12 mouse cellular contexts compared by ENCODE assay signal in genomic region chr14:104029668-104030530, GRCm38 (mm10).
DNase-seq lines count a peak whose midpoint lies in the region; ATAC-seq and TF ChIP-seq lines count a peak whose summit lies in the region.
"Had no signal": no experiment of that assay in that cellular context is flagged by ENCODE, and none has a peak within 500 bp of the region (broad histone marks: within the 10 kb centered on the region; RNA-seq: fewer than 3 reads in every experiment).

No protein-coding gene starts in this region.

- 50% methylated on average over 20 of the region's 20 CpGs for WGBS in liver, postnatal 0 days (ENCODE audit: insufficient replicate concordance)
- WGBS in forebrain, embryonic 15.5 days = 8% methylated on average over 20 of the region's 20 CpGs
- 14% methylated on average over 20 of the region's 20 CpGs for WGBS in midbrain, embryonic 10.5 days
- 23% methylated on average over 20 of the region's 20 CpGs for WGBS in neural tube, embryonic 15.5 days

- no peaks in the 10 kb centered on the region for H3K27me3 ChIP-seq in liver, postnatal 0 days (ENCODE audit: insufficient read depth, low read length)
- H3K27me3 ChIP-seq in forebrain, embryonic 15.5 days = peaks cover 12% of the 10 kb centered on the region
- peaks cover 30% of the 10 kb centered on the region for H3K27me3 ChIP-seq in midbrain, embryonic 10.5 days (ENCODE audit: low read depth, poor library complexity, severe bottlenecking)
- peaks cover 4% of the 10 kb centered on the region; the same call in 1 of the 2 replicates for H3K27me3 ChIP-seq in neural tube, embryonic 15.5 days (replicated peaks)
- H3K27me3 ChIP-seq: liver, embryonic 13.5 days had no signal

- DNase-seq in liver = peak; percentile 9
- DNase-seq in liver, postnatal 0 days = no peak
- DNase-seq in midbrain, embryonic 10.5 days (ENCODE audit: low spot score) = peak; percentile 25
- no peak for DNase-seq in cerebellum, adult 18-20 months
- DNase-seq in spleen, postnatal 4 days (ENCODE audit: low spot score in 2 of 2) = no peak
- DNase-seq: cerebellum, adult 9-10 months; liver, embryonic 13.5 days; lung, postnatal 14 days; thymus, postnatal 25 days had no signal

- TF ChIP-seq EP300 in liver, postnatal 0 days (IDR thresholded peaks at IDR 0.05; ENCODE audit: low read depth) = no peak

- H3K4me2 ChIP-seq in liver, postnatal 0 days (ENCODE audit: low read depth, low read length) = no peak overlapping the region
- peak overlapping the region; percentile 13; the same call in 1 of the 2 replicates for H3K4me2 ChIP-seq in forebrain, embryonic 15.5 days (replicated peaks)
- H3K4me2 ChIP-seq in neural tube, embryonic 15.5 days = 0 out of 2 replicates have a peak overlapping the region, but pooled peaks have one; percentile 9
- H3K4me2 ChIP-seq: liver, embryonic 13.5 days had no signal

- no peaks in the 10 kb centered on the region for H3K9me3 ChIP-seq in liver, postnatal 0 days (ENCODE audit: low read length)
- no peaks in the 10 kb centered on the region for H3K9me3 ChIP-seq in forebrain, embryonic 15.5 days
- no peaks in the 10 kb centered on the region for H3K9me3 ChIP-seq in midbrain, embryonic 10.5 days (replicated peaks)
- H3K9me3 ChIP-seq in neural tube, embryonic 15.5 days (replicated peaks) = no peaks in the 10 kb centered on the region
- H3K9me3 ChIP-seq: liver, embryonic 13.5 days had no signal

- H3K27ac ChIP-seq in liver, postnatal 0 days (ENCODE audit: low read depth) = no peak overlapping the region
- H3K27ac ChIP-seq in forebrain, embryonic 15.5 days (replicated peaks) = no peak overlapping the region
- no peak overlapping the region; the same call in 1 of the 2 replicates for H3K27ac ChIP-seq in midbrain, embryonic 10.5 days (replicated peaks)
- no peak overlapping the region for H3K27ac ChIP-seq in neural tube, embryonic 15.5 days (replicated peaks)
- H3K27ac ChIP-seq: liver, embryonic 13.5 days had no signal

- H3K4me1 ChIP-seq in liver, postnatal 0 days (ENCODE audit: insufficient read depth) = no peaks in the 10 kb centered on the region
- peaks cover 21% of the 10 kb centered on the region for H3K4me1 ChIP-seq in forebrain, embryonic 15.5 days
- peaks cover 42% of the 10 kb centered on the region for H3K4me1 ChIP-seq in midbrain, embryonic 10.5 days
- H3K4me1 ChIP-seq in neural tube, embryonic 15.5 days = peaks cover 16% of the 10 kb centered on the region
- H3K4me1 ChIP-seq: liver, embryonic 13.5 days had no signal

- H3K9ac ChIP-seq in liver, postnatal 0 days (replicated peaks) = no peak overlapping the region
- 0 out of 2 replicates have a peak overlapping the region, but pooled peaks have one; percentile 10 for H3K9ac ChIP-seq in forebrain, embryonic 15.5 days (replicated peaks)
- no peak overlapping the region for H3K9ac ChIP-seq in neural tube, embryonic 15.5 days (replicated peaks)
- H3K9ac ChIP-seq: liver, embryonic 13.5 days had no signal

- no peak overlapping the region for H3K4me3 ChIP-seq in liver, postnatal 0 days (ENCODE audit: low read depth, low read length)
- H3K4me3 ChIP-seq in forebrain, embryonic 15.5 days = no peak overlapping the region
- H3K4me3 ChIP-seq in midbrain, embryonic 10.5 days = peak overlapping the region; percentile 14; the same call in 1 of the 2 replicates
- no peak overlapping the region for H3K4me3 ChIP-seq in neural tube, embryonic 15.5 days (replicated peaks)
- H3K4me3 ChIP-seq: liver, embryonic 13.5 days had no signal

- H3K36me3 ChIP-seq in liver, postnatal 0 days (replicated peaks; ENCODE audit: insufficient read depth, low read length) = no peaks in the 10 kb centered on the region
- no peaks in the 10 kb centered on the region for H3K36me3 ChIP-seq in forebrain, embryonic 15.5 days
- no peaks in the 10 kb centered on the region for H3K36me3 ChIP-seq in midbrain, embryonic 10.5 days
- no peaks in the 10 kb centered on the region for H3K36me3 ChIP-seq in neural tube, embryonic 15.5 days
- H3K36me3 ChIP-seq: liver, embryonic 13.5 days had no signal

- no peak for TF ChIP-seq CTCF in liver, postnatal 0 days (IDR thresholded peaks at IDR 0.05; ENCODE audit: low read depth)

- no peak for ATAC-seq in liver, postnatal 0 days
- no peak for ATAC-seq in forebrain, embryonic 15.5 days (replicated peaks)
- ATAC-seq in neural tube, embryonic 15.5 days (ENCODE audit: low FRiP score) = no peak
- ATAC-seq: inflammation-experienced regulatory T-cells, adult 6 months had no signal

Comparison
In these comparisons a context has a peak if more than half of its experiments do, and no peak if none do; other contexts are left out.
1. DNase-seq: peak in liver (single experiment) and midbrain, embryonic 10.5 days (single experiment); none in liver, postnatal 0 days (single experiment), cerebellum, adult 18-20 months (0 of 2) and spleen, postnatal 4 days (0 of 2).